ENCODE assay signal across 8 mouse cellular contexts in the genomic region with DNA sequence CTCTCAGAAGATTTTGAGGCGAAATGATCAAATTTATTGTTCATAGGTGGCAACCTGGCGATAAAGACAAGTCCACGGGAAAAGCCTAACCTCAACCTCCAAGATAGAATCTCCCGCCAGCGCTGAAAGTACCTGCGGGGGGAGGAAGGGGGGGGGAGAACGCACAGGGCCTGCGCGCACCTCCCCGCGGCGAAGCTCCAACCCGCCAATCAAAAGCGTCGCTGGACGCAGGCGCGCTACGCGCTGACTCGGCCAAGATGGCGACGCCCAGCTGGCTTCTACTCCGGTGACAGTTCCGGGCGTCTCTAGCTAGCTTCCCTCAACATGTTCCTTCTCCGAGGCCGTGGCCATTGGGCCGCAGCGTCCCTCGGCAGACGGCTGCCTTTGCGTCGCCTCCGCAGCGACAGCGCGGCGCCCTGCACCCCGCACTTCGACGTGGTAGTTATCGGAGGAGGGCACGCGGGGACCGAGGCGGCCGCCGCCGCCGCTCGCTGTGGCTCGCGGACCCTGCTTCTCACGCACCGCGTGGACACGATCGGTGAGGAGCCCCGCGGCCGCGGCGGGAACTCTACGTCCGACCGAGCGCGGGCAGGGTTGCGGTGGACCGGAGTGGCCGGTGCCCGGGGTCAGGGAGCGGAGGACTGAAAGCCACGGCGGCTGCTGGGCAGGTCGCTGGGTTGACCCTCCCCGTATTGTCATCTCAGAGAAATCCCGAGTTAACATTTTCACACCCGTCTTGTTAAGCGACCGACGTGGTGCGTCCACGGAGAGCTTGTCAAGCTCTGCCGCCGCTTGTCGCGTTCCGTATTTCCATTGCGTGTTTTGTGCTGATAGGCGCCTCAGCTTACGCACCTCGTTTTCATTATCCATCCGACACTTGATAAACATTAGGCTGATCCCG. TPM values are rescaled to one million over a fixed set of nuclear protein-coding genes. Genes with fewer than 3 reads are reported as not detected.
A peak's percentile ranks its signal among the peaks of the same experiment; 100 is the strongest.
DNase-seq lines count a peak whose midpoint lies in the region; TF ChIP-seq lines count a peak whose summit lies in the region.

A gene (plus strand): TSS at position 236 of the 901 bp plus-strand sequence.
A gene (minus strand): TSS at position 814 of the 901 bp plus-strand sequence.

- peaks cover 20% of the 10 kb centered on the region for H3K36me3 ChIP-seq in megakaryocyte, embryonic 14.5 days (replicated peaks; ENCODE audit: low read length)

- H3K27me3 ChIP-seq in megakaryocyte, embryonic 14.5 days (replicated peaks) = peaks cover 12% of the 10 kb centered on the region

- intact Hi-C loops in gastrocnemius, adult 2 months (cut with DNase I) = loop anchor here (10.0 kb wide), 1 partner anchor 533 kb away; a partner anchor contains a TSS

- TF ChIP-seq CTCF in gastrocnemius, adult 2 months (IDR thresholded peaks at IDR 0.05) = no peak

- DNase-seq in WW6 (ENCODE audit: low read depth, low spot score) = peak; percentile 73
- peak; percentile 80 to 89 for DNase-seq in cerebellum, postnatal 4 days (ENCODE audit: low spot score in 2 of 2)
- peak; percentile 93 for DNase-seq in gastrocnemius, adult 2 months
- peak; percentile 93 for DNase-seq in hindlimb bud, embryonic 11.5 days (ENCODE audit: extremely low spot score, low read depth, low spot score)
- DNase-seq in left cerebral cortex, adult 8-10 months (ENCODE audit: low spot score in 2 of 2) = peak; percentile 76 to 81
- DNase-seq in right cerebral cortex, postnatal 10 days (ENCODE audit: low spot score in 2 of 2) = peak; percentile 92 to 94
- peak; percentile 91 for DNase-seq in urinary bladder, postnatal 25 days (ENCODE audit: low spot score)

- peaks cover 50% of the 10 kb centered on the region for H3K4me1 ChIP-seq in megakaryocyte, embryonic 14.5 days

- peak within 1 kb of the TSS; percentile 98 for H3K27ac ChIP-seq in gastrocnemius, adult 2 months

- peak within 1 kb of the TSS; percentile 96 for H3K4me3 ChIP-seq in gastrocnemius, adult 2 months
- peak within 1 kb of the TSS; percentile 99 for H3K4me3 ChIP-seq in megakaryocyte, embryonic 14.5 days (replicated peaks)

- H3K9me3 ChIP-seq in megakaryocyte, embryonic 14.5 days = no peaks in the 10 kb centered on the region

RNA-seq across cellular contexts. Expression of the first gene that starts in this region (rescaled TPM):
- total RNA-seq in gastrocnemius, adult 2 months (2021) = 10 to 100 TPM; 19.8 to 22.0 TPM
- 10 to 100 TPM; 22.9 to 29.3 (median 26.9) TPM for total RNA-seq in left cerebral cortex, adult 8-10 months (2022)
- polyA plus RNA-seq in megakaryocyte, embryonic 14.5 days (2012; ENCODE audit: insufficient read depth, low replicate concordance) = 5.6 and 19.5 TPM in 2 replicates

RNA-seq across cellular contexts. Expression of the second gene that starts in this region (rescaled TPM):
- total RNA-seq in gastrocnemius, adult 2 months (2021) = not detected
- under 1 TPM; 0.40 to 0.54 (median 0.47) TPM for total RNA-seq in left cerebral cortex, adult 8-10 months (2022)
- polyA plus RNA-seq in megakaryocyte, embryonic 14.5 days (2012; ENCODE audit: insufficient read depth, low replicate concordance) = 0.54 TPM in 1 of 2 replicates, not detected in the other

Comparison
In these comparisons a context has a peak if more than half of its experiments do, and no peak if none do; other contexts are left out.
1. Peak in every context shown above with its lines: DNase-seq, H3K4me3 ChIP-seq and H3K27ac ChIP-seq.